ENCODE assay signal across 14 mouse cellular contexts in the genomic region with DNA sequence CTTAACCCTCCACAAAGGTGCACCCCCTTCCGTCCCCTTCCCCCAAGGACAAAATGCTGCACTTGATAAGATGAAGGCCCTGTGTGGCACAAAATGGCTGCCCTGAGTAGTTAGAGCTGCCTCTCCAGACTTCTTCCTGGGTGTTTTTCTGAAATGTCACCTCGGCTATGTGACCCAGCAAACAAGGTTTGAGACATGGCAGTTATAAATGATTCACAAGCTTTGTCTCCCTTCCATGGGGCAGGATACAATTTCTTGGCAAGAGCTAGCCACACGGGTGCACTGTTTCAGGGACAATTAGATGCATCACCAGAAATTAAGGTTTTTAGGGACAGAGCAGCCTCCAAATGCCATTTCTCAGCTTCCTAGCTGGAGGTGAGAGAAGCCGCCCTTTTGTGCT. TPM values are rescaled to one million over a fixed set of nuclear protein-coding genes. Genes with fewer than 3 reads are reported as not detected.
DNase-seq lines count a peak whose midpoint lies in the region; ATAC-seq lines count a peak whose summit lies in the region.
"Had no signal": no experiment of that assay in that cellular context is flagged by ENCODE, and none has a peak within 500 bp of the region (broad histone marks: within the 10 kb centered on the region; RNA-seq: fewer than 3 reads in every experiment).

No protein-coding gene starts in this region.

- 0 out of 2 replicates have a peak overlapping the region, but pooled peaks have one; percentile 93 for H3K9ac ChIP-seq in heart, embryonic 13.5 days
- H3K9ac ChIP-seq in liver, embryonic 13.5 days = no peak overlapping the region
- H3K9ac ChIP-seq in hindbrain, embryonic 14.5 days = peak overlapping the region; percentile 62; the same call in 1 of the 2 replicates
- no peak overlapping the region for H3K9ac ChIP-seq in midbrain, embryonic 16.5 days (ENCODE audit: low read depth, low read length)
- H3K9ac ChIP-seq: heart, embryonic 15.5 days had no signal

- H3K4me1 ChIP-seq in heart, embryonic 13.5 days = peaks cover 41% of the 10 kb centered on the region
- peaks cover 55% of the 10 kb centered on the region for H3K4me1 ChIP-seq in liver, embryonic 13.5 days (replicated peaks)
- peaks cover 37% of the 10 kb centered on the region for H3K4me1 ChIP-seq in hindbrain, embryonic 14.5 days (replicated peaks; ENCODE audit: control insufficient read depth, insufficient read depth, low read length)
- peaks cover 40% of the 10 kb centered on the region for H3K4me1 ChIP-seq in midbrain, embryonic 16.5 days (ENCODE audit: control insufficient read depth, insufficient read depth, low read length)

- H3K36me3 ChIP-seq in heart, embryonic 13.5 days = peaks cover 56% of the 10 kb centered on the region
- H3K36me3 ChIP-seq in liver, embryonic 13.5 days = peaks cover 61% of the 10 kb centered on the region
- H3K36me3 ChIP-seq in hindbrain, embryonic 14.5 days (replicated peaks; ENCODE audit: control insufficient read depth, insufficient read depth) = peaks cover 51% of the 10 kb centered on the region
- peaks cover 34% of the 10 kb centered on the region for H3K36me3 ChIP-seq in midbrain, embryonic 16.5 days (ENCODE audit: control insufficient read depth, insufficient read depth, low read length)

- no peak overlapping the region for H3K4me3 ChIP-seq in heart, embryonic 13.5 days
- H3K4me3 ChIP-seq in liver, embryonic 13.5 days (replicated peaks) = no peak overlapping the region
- peak overlapping the region; percentile 49 for H3K4me3 ChIP-seq in hindbrain, embryonic 14.5 days (replicated peaks; ENCODE audit: low read length)
- H3K4me3 ChIP-seq in midbrain, embryonic 16.5 days (ENCODE audit: low read depth, low read length) = no peak overlapping the region

- H3K4me2 ChIP-seq in heart, embryonic 13.5 days = 0 out of 2 replicates have a peak overlapping the region, but pooled peaks have one; percentile 97
- peak overlapping the region; percentile 93 for H3K4me2 ChIP-seq in liver, embryonic 13.5 days
- H3K4me2 ChIP-seq in hindbrain, embryonic 14.5 days (replicated peaks) = peak overlapping the region; percentile 84
- peak overlapping the region; percentile 97; the same call in 1 of the 2 replicates for H3K4me2 ChIP-seq in midbrain, embryonic 16.5 days (ENCODE audit: low read length)

- H3K9me3 ChIP-seq in heart, embryonic 13.5 days = no peaks in the 10 kb centered on the region
- no peaks in the 10 kb centered on the region for H3K9me3 ChIP-seq in liver, embryonic 13.5 days (replicated peaks)
- H3K9me3 ChIP-seq in hindbrain, embryonic 14.5 days (ENCODE audit: control insufficient read depth, low read length) = no peaks in the 10 kb centered on the region
- no peaks in the 10 kb centered on the region for H3K9me3 ChIP-seq in midbrain, embryonic 16.5 days (replicated peaks; ENCODE audit: control insufficient read depth, low read length, poor library complexity, severe bottlenecking)
- H3K9me3 ChIP-seq: heart, embryonic 15.5 days; megakaryocyte, embryonic 14.5 days had no signal

- no peak for DNase-seq in heart, postnatal 36 days
- no peak for DNase-seq in liver, embryonic 13.5 days
- no peak for DNase-seq in liver
- DNase-seq in hindbrain, embryonic 14.5 days (ENCODE audit: low spot score) = no peak
- DNase-seq in left cerebral cortex, postnatal 25 days (ENCODE audit: low spot score in 2 of 2) = no peak
- DNase-seq: gastrocnemius, postnatal 25 days; thymus, postnatal 36 days had no signal

- ATAC-seq in heart, embryonic 13.5 days (ENCODE audit: extremely low read depth, insufficient number of reproducible peaks, low FRiP score, low TSS enrichment) = no peak
- ATAC-seq in liver, embryonic 13.5 days (ENCODE audit: low read depth) = no peak
- no peak for ATAC-seq in hindbrain, embryonic 14.5 days (ENCODE audit: low FRiP score)
- no peak for ATAC-seq in midbrain, embryonic 16.5 days
- ATAC-seq in megakaryocyte-erythroid progenitor cell, adult 5-6 weeks (replicated peaks; ENCODE audit: low FRiP score, low TSS enrichment, poor library complexity, severe bottlenecking) = no peak
- ATAC-seq: intestine, embryonic 16.5 days had no signal

- intact Hi-C loops in heart, postnatal 36 days (cut with DNase I) = no loop called here
- intact Hi-C loops in left cerebral cortex, postnatal 25 days (cut with DNase I) = no loop called here

- 62% methylated on average over 4 of the region's 4 CpGs for WGBS in heart, embryonic 13.5 days
- 62% methylated on average over 4 of the region's 4 CpGs for WGBS in liver, embryonic 13.5 days (ENCODE audit: insufficient replicate concordance)
- whole genome bisulfite sequencing in hindbrain, embryonic 14.5 days = 61% methylated on average over 4 of the region's 4 CpGs
- 75% methylated on average over 4 of the region's 4 CpGs for WGBS in midbrain, embryonic 16.5 days

- no peaks in the 10 kb centered on the region for H3K27me3 ChIP-seq in heart, embryonic 13.5 days (replicated peaks)
- H3K27me3 ChIP-seq in liver, embryonic 13.5 days = no peaks in the 10 kb centered on the region
- H3K27me3 ChIP-seq in hindbrain, embryonic 14.5 days (ENCODE audit: control insufficient read depth, insufficient read depth, low read length) = no peaks in the 10 kb centered on the region
- H3K27me3 ChIP-seq in midbrain, embryonic 16.5 days (ENCODE audit: control insufficient read depth, insufficient read depth, low read depth, low read length) = no peaks in the 10 kb centered on the region
- H3K27me3 ChIP-seq: heart, embryonic 15.5 days; megakaryocyte, embryonic 14.5 days had no signal

- H3K27ac ChIP-seq in heart, embryonic 13.5 days (replicated peaks) = no peak overlapping the region
- H3K27ac ChIP-seq in liver, embryonic 13.5 days = peak overlapping the region; percentile 63; the same call in 1 of the 2 replicates
- H3K27ac ChIP-seq in hindbrain, embryonic 14.5 days = no peak overlapping the region
- no peak overlapping the region for H3K27ac ChIP-seq in midbrain, embryonic 16.5 days (ENCODE audit: low read length)
- H3K27ac ChIP-seq: heart, embryonic 15.5 days had no signal

RNA-seq across cellular contexts. Expression of a gene that starts 1.6 kb away (rescaled TPM):
- polyA plus RNA-seq in heart, embryonic 13.5 days (2015; fragmentation: Nextera tagmentation; extraction: Ambion mirVana) = 17.7 and 19.1 TPM in 2 replicates
- 1 to 10 TPM; 4.7 to 5.3 TPM for total RNA-seq in heart, postnatal 36 days (2021)
- polyA plus RNA-seq in liver, embryonic 13.5 days (2015; fragmentation: Nextera tagmentation; extraction: Ambion mirVana) = 17.4 and 17.7 TPM in 2 replicates
- 44.9 and 49.3 TPM in 2 replicates for polyA plus RNA-seq in hindbrain, embryonic 14.5 days (2014; fragmentation: Nextera tagmentation; extraction: Ambion mirVana)
- polyA plus RNA-seq in midbrain, embryonic 16.5 days (2015; fragmentation: Nextera tagmentation; extraction: Ambion mirVana) = 44.4 and 50.7 TPM in 2 replicates
- total RNA-seq in megakaryocyte-erythroid progenitor cell, adult 5-6 weeks (2014; fragmentation: Nextera tagmentation) = 5.3 and 16.6 TPM in 2 replicates
- 14.5 and 15.0 TPM in 2 replicates for total RNA-seq in megakaryocyte-erythroid progenitor cell, adult 5-6 weeks (2017)
- total RNA-seq in left cerebral cortex, postnatal 25 days (2021) = 10 to 100 TPM; 16.2 to 17.4 TPM

RNA-seq across cellular contexts. Expression of a gene that starts 1.6 kb away (rescaled TPM):
- polyA plus RNA-seq in heart, embryonic 13.5 days (2015; fragmentation: Nextera tagmentation; extraction: Ambion mirVana) = 27.8 and 27.9 TPM in 2 replicates
- total RNA-seq in heart, postnatal 36 days (2021) = 10 to 100 TPM; 17.5 to 18.5 TPM
- 14.3 and 16.0 TPM in 2 replicates for polyA plus RNA-seq in liver, embryonic 13.5 days (2015; fragmentation: Nextera tagmentation; extraction: Ambion mirVana)
- 65.8 and 71.4 TPM in 2 replicates for polyA plus RNA-seq in hindbrain, embryonic 14.5 days (2014; fragmentation: Nextera tagmentation; extraction: Ambion mirVana)
- polyA plus RNA-seq in midbrain, embryonic 16.5 days (2015; fragmentation: Nextera tagmentation; extraction: Ambion mirVana) = 76.2 and 82.2 TPM in 2 replicates
- total RNA-seq in megakaryocyte-erythroid progenitor cell, adult 5-6 weeks (2014; fragmentation: Nextera tagmentation) = 14.8 and 19.1 TPM in 2 replicates
- total RNA-seq in megakaryocyte-erythroid progenitor cell, adult 5-6 weeks (2017) = 7.5 and 8.7 TPM in 2 replicates
- total RNA-seq in left cerebral cortex, postnatal 25 days (2021) = 10 to 100 TPM; 40.4 to 41.7 TPM

RNA-seq across cellular contexts. Expression of a gene that starts 6.7 kb away (rescaled TPM):
- 30.4 and 32.3 TPM in 2 replicates for polyA plus RNA-seq in heart, embryonic 13.5 days (2015; fragmentation: Nextera tagmentation; extraction: Ambion mirVana)
- 10 to 100 TPM; 22.7 to 26.8 TPM for total RNA-seq in heart, postnatal 36 days (2021)
- 16.5 and 18.3 TPM in 2 replicates for polyA plus RNA-seq in liver, embryonic 13.5 days (2015; fragmentation: Nextera tagmentation; extraction: Ambion mirVana)
- 47.1 and 51.7 TPM in 2 replicates for polyA plus RNA-seq in hindbrain, embryonic 14.5 days (2014; fragmentation: Nextera tagmentation; extraction: Ambion mirVana)
- 45.2 and 47.2 TPM in 2 replicates for polyA plus RNA-seq in midbrain, embryonic 16.5 days (2015; fragmentation: Nextera tagmentation; extraction: Ambion mirVana)
- total RNA-seq in megakaryocyte-erythroid progenitor cell, adult 5-6 weeks (2014; fragmentation: Nextera tagmentation) = 15.0 and 18.4 TPM in 2 replicates
- 13.3 and 15.7 TPM in 2 replicates for total RNA-seq in megakaryocyte-erythroid progenitor cell, adult 5-6 weeks (2017)
- 10 to 100 TPM; 33.3 to 36.5 TPM for total RNA-seq in left cerebral cortex, postnatal 25 days (2021)

RNA-seq across cellular contexts. Expression of a gene that starts 6.7 kb away (rescaled TPM):
- not detected in 2 replicates for polyA plus RNA-seq in heart, embryonic 13.5 days (2015; fragmentation: Nextera tagmentation; extraction: Ambion mirVana)
- total RNA-seq in heart, postnatal 36 days (2021) = not detected
- 0.21 TPM in 1 of 2 replicates, not detected in the other for polyA plus RNA-seq in liver, embryonic 13.5 days (2015; fragmentation: Nextera tagmentation; extraction: Ambion mirVana)
- polyA plus RNA-seq in hindbrain, embryonic 14.5 days (2014; fragmentation: Nextera tagmentation; extraction: Ambion mirVana) = 3.3 TPM in 2 replicates
- 3.5 and 6.1 TPM in 2 replicates for polyA plus RNA-seq in midbrain, embryonic 16.5 days (2015; fragmentation: Nextera tagmentation; extraction: Ambion mirVana)
- not detected in 2 replicates for total RNA-seq in megakaryocyte-erythroid progenitor cell, adult 5-6 weeks (2014; fragmentation: Nextera tagmentation)
- total RNA-seq in megakaryocyte-erythroid progenitor cell, adult 5-6 weeks (2017) = not detected in 2 replicates
- 1 to 10 TPM; 4.0 to 5.6 TPM for total RNA-seq in left cerebral cortex, postnatal 25 days (2021)
- total RNA-seq: gastrocnemius, postnatal 25 days; neutrophil, adult 5-6 weeks had no signal

RNA-seq across cellular contexts. Expression of a gene that starts 10.9 kb away (rescaled TPM):
- polyA plus RNA-seq in heart, embryonic 13.5 days (2015; fragmentation: Nextera tagmentation; extraction: Ambion mirVana) = 47.6 and 56.1 TPM in 2 replicates
- 10 to 100 TPM; 16.5 to 17.3 TPM for total RNA-seq in heart, postnatal 36 days (2021)
- polyA plus RNA-seq in liver, embryonic 13.5 days (2015; fragmentation: Nextera tagmentation; extraction: Ambion mirVana) = 17.5 and 18.2 TPM in 2 replicates
- 32.6 and 33.5 TPM in 2 replicates for polyA plus RNA-seq in hindbrain, embryonic 14.5 days (2014; fragmentation: Nextera tagmentation; extraction: Ambion mirVana)
- polyA plus RNA-seq in midbrain, embryonic 16.5 days (2015; fragmentation: Nextera tagmentation; extraction: Ambion mirVana) = 45.3 and 49.4 TPM in 2 replicates
- 24.6 and 29.3 TPM in 2 replicates for total RNA-seq in megakaryocyte-erythroid progenitor cell, adult 5-6 weeks (2014; fragmentation: Nextera tagmentation)
- total RNA-seq in megakaryocyte-erythroid progenitor cell, adult 5-6 weeks (2017) = 32.8 and 40.3 TPM in 2 replicates
- 10 to 100 TPM; 14.3 to 17.4 TPM for total RNA-seq in left cerebral cortex, postnatal 25 days (2021)

Comparison
In these comparisons a context has a peak if more than half of its experiments do, and no peak if none do; other contexts are left out.
1. H3K9ac ChIP-seq: peak in heart, embryonic 13.5 days (single experiment) and hindbrain, embryonic 14.5 days (single experiment); none in liver, embryonic 13.5 days (single experiment) and midbrain, embryonic 16.5 days (single experiment).
2. Peak in every context shown above with its lines, with median percentiles within 50 percentile points of each other: H3K4me2 ChIP-seq.